Mouse (Mus musculus) bone marrow macrophage, adult 2 months (primary cell): Measurements from ENCODE around the gene Flcn.

Experiments
- CTCF ChIP-seq: IDR thresholded peaks from 2 replicates; pipeline ENCODE4 v1.5.1; 2012; ENCODE audit warnings: low read depth, mild to moderate bottlenecking, low read length, moderate library complexity
- POLR2A ChIP-seq: IDR thresholded peaks from 2 replicates; pipeline ENCODE4 v1.6.1; 2012; ENCODE audit warnings: mild to moderate bottlenecking, low read depth, low read length, borderline replicate concordance

GRCm38 (mm10) chr11:59743307-59743706 is 66.5 kb downstream of the Flcn start:
- TF ChIP-seq CTCF = no peak
- no peak for TF ChIP-seq POLR2A
